Mouse (Mus musculus) ES-E14 (cell line): ENCODE measurements around the gene AL731706.1. TPM values are rescaled to one million over a fixed set of nuclear protein-coding genes. Genes with fewer than 3 reads are reported as not detected.

Source experiments
- DNase-seq: peaks from one replicate; pipeline ENCODE4 v3.0.0-alpha.2; 2013; ENCODE audit warnings: low read depth, low spot score
- H3K27ac ChIP-seq: 2 replicates; pipeline ENCODE4 v1.5.1; 2012; ENCODE audit warnings: low read depth, mild to moderate bottlenecking, low read length, moderate library complexity, mixed read lengths; ENCODE audit not compliant: poor library complexity, insufficient read depth, severe bottlenecking
- H3K36me3 ChIP-seq: 2 replicates; pipeline ENCODE4 v1.6.1; 2012; ENCODE audit warnings: mild to moderate bottlenecking, low read length, moderate library complexity, mixed read lengths; ENCODE audit not compliant: control insufficient read depth, poor library complexity, insufficient read depth, severe bottlenecking
- H3K4me1 ChIP-seq, 2 experiments: fragments of 150-350 bp in 1 of 2; sonication (generic) in 1 of 2; 2 replicates each; pipeline ENCODE4 v1.6.1; 2012; ENCODE audit warnings: low read length in 2 of 2, mild to moderate bottlenecking in 1 of 2, mixed read lengths in 1 of 2; ENCODE audit not compliant: control insufficient read depth in 2 of 2, insufficient read depth in 2 of 2, poor library complexity in 1 of 2
- H3K4me3 ChIP-seq, 2 experiments: fragments of 150-350 bp in 1 of 2; sonication (generic) in 1 of 2; 2 replicates each; pipeline ENCODE4 v1.5.1; 2012; ENCODE audit warnings: low read length in 2 of 2, low read depth in 1 of 2, mild to moderate bottlenecking in 1 of 2, mixed read lengths in 1 of 2; ENCODE audit not compliant: insufficient read depth in 1 of 2, poor library complexity in 1 of 2, severe bottlenecking in 1 of 2
- H3K9ac ChIP-seq: 2 replicates; pipeline ENCODE4 v1.6.1; 2012; ENCODE audit warnings: low read depth, mild to moderate bottlenecking, low read length, mixed read lengths; ENCODE audit not compliant: poor library complexity, insufficient read depth, severe bottlenecking
- H3K9me3 ChIP-seq: fragments of 150-350 bp; sonication (generic); 2 replicates; pipeline ENCODE4 v1.6.1; 2012; ENCODE audit warnings: low read depth, mild to moderate bottlenecking, low read length; ENCODE audit not compliant: control insufficient read depth, insufficient read depth
- CHD2 ChIP-seq: IDR thresholded peaks from 2 replicates; pipeline ENCODE4 v1.6.1; 2014; ENCODE audit warnings: mild to moderate bottlenecking, low read depth, low read length, inconsistent platforms
- HCFC1 ChIP-seq: IDR thresholded peaks from 2 replicates; pipeline ENCODE4 v1.6.1; 2012; ENCODE audit warnings: low read length, inconsistent platforms, borderline replicate concordance; ENCODE audit not compliant: insufficient read depth
- MAFK ChIP-seq: IDR thresholded peaks from 2 replicates; pipeline ENCODE4 v1.6.1; 2014; ENCODE audit warnings: mild to moderate bottlenecking, low read depth, low read length, inconsistent platforms; ENCODE audit not compliant: insufficient read depth
- ZC3H11A ChIP-seq: IDR thresholded peaks from 2 replicates; pipeline ENCODE4 v1.6.1; 2012; ENCODE audit warnings: low read depth, mild to moderate bottlenecking, inconsistent platforms, low read length, borderline replicate concordance
- ZNF384 ChIP-seq: IDR thresholded peaks from 2 replicates; pipeline ENCODE4 v1.6.1; 2012; ENCODE audit warnings: low read depth, low read length, inconsistent platforms
- in situ Hi-C, 2 experiments: fragments of 600-800 bp; cut with MboI; formaldehyde crosslinking; loops; one replicate each; pipeline ENCODE4 v1.15.1; 2025; ENCODE audit warnings: low sequenced_read_pairs in 2 of 2, inconsistent platforms in 1 of 2; ENCODE audit not compliant: unreplicated experiment in 2 of 2
- total RNA-seq: library from RNA; depleted of rRNA; stranded (reverse); fragments of 300-350 nt; gene quantifications from 2 replicates; pipeline ENCODE4 v1.2.3, GENCODE M21; 2012

Gene AL731706.1
- total RNA-seq, 1 experiment, result 14.3 TPM

GRCm38 (mm10) chr2:136850366-136850765 is 40.8 kb downstream of the AL731706.1 start:
- Histone ChIP-seq H3K27ac (no peak overlapping the region), H3K4me1 (peaks cover 0 to 5% of the 10 kb centered on the region in 2 experiments; a peak in 1 of 4 replicates), H3K4me3 (no peak overlapping the region), H3K9ac (no peak overlapping the region), H3K9me3 (no peaks in the 10 kb centered on the region), H3K36me3 (no peaks in the 10 kb centered on the region)
- DNase-seq, result no peak
- in situ Hi-C loops, result no loop called here
- no peak for TF ChIP-seq MAFK
- no peak for TF ChIP-seq HCFC1
- TF ChIP-seq CHD2, result no peak
- TF ChIP-seq ZC3H11A, result no peak
- no peak for TF ChIP-seq ZNF384

GRCm38 (mm10) chr2:136837994-136838393 is 53.2 kb downstream of the AL731706.1 start:
- in situ Hi-C loops, result no loop called here

GRCm38 (mm10) chr2:136835882-136836281 is 55.3 kb downstream of the AL731706.1 start:
- TF ChIP-seq MAFK (no peak), ZNF384 (no peak), ZC3H11A (no peak), CHD2 (no peak), HCFC1 (no peak)
- no peak for DNase-seq
- Histone ChIP-seq H3K4me1 (no peaks in the 10 kb centered on the region; a peak in 1 of 4 replicates), H3K4me3 (no peak overlapping the region), H3K9ac (no peak overlapping the region), H3K36me3 (no peaks in the 10 kb centered on the region), H3K27ac (no peak overlapping the region), H3K9me3 (no peaks in the 10 kb centered on the region)
- in situ Hi-C loops, result no loop called here

More at GRCm38 (mm10) chr2:136837994-136838393, 53.2 kb downstream of the AL731706.1 start:
- H3K9ac ChIP-seq, result no peak overlapping the region
- H3K4me3 ChIP-seq, result no peak overlapping the region
- no peak overlapping the region for H3K27ac ChIP-seq
- TF ChIP-seq HCFC1 (no peak), CHD2 (no peak), ZC3H11A (no peak), ZNF384 (no peak), MAFK (no peak)
- no peaks in the 10 kb centered on the region for H3K9me3 ChIP-seq
- no peak for DNase-seq
- no peaks in the 10 kb centered on the region for H3K36me3 ChIP-seq
- no peaks in the 10 kb centered on the region for H3K4me1 ChIP-seq

GRCm38 (mm10) chr2:136834715-136835075 is 56.5 kb downstream of the AL731706.1 start:
- no peak overlapping the region for H3K9ac ChIP-seq
- no peaks in the 10 kb centered on the region; a peak in 1 of 4 replicates for H3K4me1 ChIP-seq
- no peak overlapping the region for H3K27ac ChIP-seq
- H3K36me3 ChIP-seq, result no peaks in the 10 kb centered on the region
- in situ Hi-C loops, result no loop called here
- DNase-seq, result no peak
- H3K4me3 ChIP-seq, result no peak overlapping the region
- no peaks in the 10 kb centered on the region for H3K9me3 ChIP-seq
- TF ChIP-seq ZC3H11A (no peak), CHD2 (no peak), MAFK (no peak), HCFC1 (no peak), ZNF384 (no peak)
